Mouse (Mus musculus) neural tube, embryonic 11.5 days (tissue): Measurements from ENCODE around the gene Dnah2. TPM values are rescaled to one million over a fixed set of nuclear protein-coding genes. Genes with fewer than 3 reads are reported as not detected.

Experiments
- ATAC-seq: fragments of 200-750 bp; cut with Nextera tagmentation; 2 replicates; pipeline ENCODE4 v1.8.0; 2017; ENCODE audit warnings: moderate number of reproducible peaks, mild to moderate bottlenecking, moderate TSS enrichment, moderate library complexity; ENCODE audit not compliant: insufficient read depth, low FRiP score, low TSS enrichment
- DNase-seq: peaks from one replicate; pipeline ENCODE4 v3.0.0-alpha.2; 2015; ENCODE audit warnings: low spot score
- H3K27ac ChIP-seq: fragments of 300-500 bp; sonication (generic); 2 replicates; pipeline ENCODE4 v1.5.1; 2014; ENCODE audit warnings: low read depth, mild to moderate bottlenecking, low read length
- H3K27me3 ChIP-seq: fragments of 300-500 bp; sonication (generic); 2 replicates; pipeline ENCODE4 v1.6.1; 2014; ENCODE audit warnings: mild to moderate bottlenecking, low read length, mixed read lengths; ENCODE audit not compliant: control insufficient read depth, insufficient read depth
- H3K36me3 ChIP-seq: fragments of 300-500 bp; sonication (generic); 2 replicates; pipeline ENCODE4 v1.6.1; 2014; ENCODE audit warnings: mild to moderate bottlenecking, low read length, moderate library complexity, mixed read lengths; ENCODE audit not compliant: control insufficient read depth, insufficient read depth
- H3K4me1 ChIP-seq: fragments of 300-500 bp; sonication (generic); 2 replicates; pipeline ENCODE4 v1.6.1; 2014; ENCODE audit warnings: low read length, mixed read lengths; ENCODE audit not compliant: control insufficient read depth, insufficient read depth
- H3K4me2 ChIP-seq: fragments of 300-500 bp; sonication (generic); 2 replicates; pipeline ENCODE4 v1.6.1; 2014; ENCODE audit warnings: low read depth, mild to moderate bottlenecking, moderate library complexity
- H3K4me3 ChIP-seq: fragments of 300-500 bp; sonication (generic); 2 replicates; pipeline ENCODE4 v1.5.1; 2014; ENCODE audit warnings: low read depth, low read length
- H3K9ac ChIP-seq: fragments of 300-500 bp; sonication (generic); 2 replicates; pipeline ENCODE4 v1.6.1; 2014; ENCODE audit warnings: mild to moderate bottlenecking, low read length
- H3K9me3 ChIP-seq: fragments of 300-500 bp; sonication (generic); 2 replicates; pipeline ENCODE4 v1.6.1; 2016; ENCODE audit warnings: low read length; ENCODE audit not compliant: control insufficient read depth
- WGBS: fragments of 180-500 bp; shearing (Covaris S2); extraction: QIAGEN DNeasy Blood & Tissue Kit; methylation state at CpG from one replicate; pipeline ENCODE4 v1.1.7; 2014; 5-methylcytosine and 5-hydroxymethylcytosine counted together
- polyA plus RNA-seq: library from polyadenylated mRNA; unstranded; fragments of >200 nt; fragmentation: Nextera tagmentation; extraction: Ambion mirVana; gene quantifications from 2 replicates; pipeline ENCODE4 v1.2.1, GENCODE M21; 2014

The Dnah2 gene
- polyA plus RNA-seq, result 0.92 and 1.2 TPM in 2 replicates

DNA sequence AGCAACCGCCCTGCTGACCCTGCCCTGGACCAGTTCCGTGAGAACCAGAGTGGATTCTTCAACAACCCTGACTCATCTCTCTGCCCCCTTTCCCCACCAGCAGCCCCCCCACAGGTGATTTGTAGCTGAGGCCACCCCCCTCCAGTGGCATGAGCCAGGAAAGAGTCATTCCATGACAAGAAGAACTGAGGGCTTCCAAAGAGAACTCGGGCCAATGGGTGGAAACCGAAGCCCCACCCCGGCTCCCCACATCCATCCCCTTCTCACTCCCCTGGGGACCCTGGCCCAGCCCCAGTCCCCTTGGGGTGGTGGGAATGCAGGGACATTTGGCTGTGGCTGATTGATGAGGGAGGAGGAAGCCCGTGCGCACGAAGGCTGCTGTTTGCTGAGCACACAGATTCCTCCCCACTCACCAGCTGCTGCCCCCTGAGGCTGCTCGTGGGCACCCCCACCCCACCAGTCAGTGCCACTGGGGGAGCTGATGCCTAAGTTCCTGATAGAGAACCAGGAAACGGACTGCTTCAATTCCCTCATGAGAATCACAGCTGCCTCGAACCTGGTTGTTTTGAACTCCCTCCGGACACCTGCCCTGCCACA is at the start of gene Dnah2:
Gene Dnah2 (minus strand): TSS at position 51 of the 597 bp plus-strand sequence.
- H3K4me1 ChIP-seq, result peaks cover 23% of the 10 kb centered on the region

GRCm38 (mm10) chr11:69594853-69595252 is 45.9 kb upstream of the Dnah2 start:
- no peak for ATAC-seq
- peaks cover 10% of the 10 kb centered on the region for H3K36me3 ChIP-seq
- peaks cover 4% of the 10 kb centered on the region; the same call in 1 of the 2 replicates for H3K4me1 ChIP-seq
- no peak for DNase-seq
- H3K9me3 ChIP-seq, result no peaks in the 10 kb centered on the region
- H3K4me2 ChIP-seq, result no peak overlapping the region
- H3K27me3 ChIP-seq, result no peaks in the 10 kb centered on the region
- WGBS, result 96% methylated on average over 6 of the region's 6 CpGs
- no peak overlapping the region for H3K4me3 ChIP-seq
- no peak overlapping the region for H3K27ac ChIP-seq
- no peak overlapping the region for H3K9ac ChIP-seq

More for the DNA sequence above, at the start of gene Dnah2:
- no peaks in the 10 kb centered on the region for H3K9me3 ChIP-seq
- WGBS, result 39% methylated on average over 12 of the region's 12 CpGs
- no peak within 1 kb of the TSS for H3K9ac ChIP-seq
- ATAC-seq (no peak), DNase-seq (no peak)
- H3K36me3 ChIP-seq, result no peaks in the 10 kb centered on the region
- no peak within 1 kb of the TSS for H3K4me3 ChIP-seq
- no peak within 1 kb of the TSS for H3K27ac ChIP-seq
- no peaks in the 10 kb centered on the region for H3K27me3 ChIP-seq
- no peak within 1 kb of the TSS for H3K4me2 ChIP-seq

DNA sequence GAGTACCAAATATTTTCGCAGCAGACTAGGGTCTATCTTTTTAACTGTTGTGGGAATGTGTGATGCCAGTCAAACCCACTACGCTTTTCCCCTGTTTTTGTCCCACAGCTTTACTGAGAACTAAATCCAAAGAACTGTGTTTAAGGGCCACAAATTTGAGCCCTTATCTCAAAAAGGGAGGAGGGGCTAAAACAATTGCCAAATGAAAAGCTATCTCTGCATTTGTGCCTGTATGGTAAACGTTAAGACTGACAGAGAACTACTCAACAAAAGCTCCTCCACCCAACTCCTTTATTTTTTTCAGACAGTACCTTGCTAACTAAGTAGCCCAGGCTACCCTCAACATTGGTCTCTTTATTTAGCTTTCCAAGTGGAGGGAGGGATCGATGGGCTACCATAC is 43.9 kb upstream of the Dnah2 start:
- H3K4me1 ChIP-seq, result no peaks in the 10 kb centered on the region
- whole genome bisulfite sequencing, result 93% methylated on average over 4 of the region's 4 CpGs
- H3K36me3 ChIP-seq, result peaks cover 24% of the 10 kb centered on the region
- ATAC-seq (no peak), DNase-seq (no peak)
- no peaks in the 10 kb centered on the region for H3K9me3 ChIP-seq
- H3K4me3 ChIP-seq, result no peak overlapping the region
- no peak overlapping the region for H3K9ac ChIP-seq
- no peak overlapping the region for H3K27ac ChIP-seq
- H3K27me3 ChIP-seq, result no peaks in the 10 kb centered on the region
- no peak overlapping the region for H3K4me2 ChIP-seq

DNA sequence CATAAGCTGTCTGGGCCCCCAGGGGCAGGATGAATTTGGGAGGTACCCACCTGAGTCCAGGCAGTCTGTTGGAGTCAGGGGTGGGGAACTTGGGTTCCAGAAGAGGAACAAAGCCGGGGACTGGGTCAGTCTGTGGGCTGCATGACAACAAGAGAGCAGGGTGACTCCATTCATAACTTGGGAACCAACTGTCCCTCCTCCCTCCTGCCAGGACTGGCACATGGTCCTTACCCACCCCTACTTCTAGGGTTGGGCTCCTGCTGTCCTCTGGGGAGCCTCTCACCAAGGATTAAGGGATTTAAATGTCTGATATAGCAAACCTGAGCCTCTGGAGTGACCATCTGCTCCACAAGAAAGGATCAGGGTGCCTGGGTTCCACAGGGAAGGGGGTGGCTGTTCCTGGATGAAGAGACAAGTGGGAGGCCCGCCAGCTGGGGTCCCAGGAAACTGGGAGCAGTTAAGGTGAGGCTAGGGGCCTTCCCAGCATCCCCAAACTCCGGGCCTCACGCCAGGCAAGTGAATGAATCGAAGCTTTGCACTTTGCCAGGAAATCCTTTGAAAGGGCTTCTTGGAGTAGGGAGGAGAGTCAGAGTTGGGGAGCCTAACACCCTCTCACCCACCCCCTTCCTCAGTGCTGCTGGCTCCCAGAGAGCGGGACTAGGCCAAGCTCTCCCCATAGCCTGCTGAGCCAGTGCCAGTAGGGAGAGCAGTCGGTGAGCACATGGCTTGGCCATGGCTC is 43.2 kb upstream of the Dnah2 start:
- H3K4me2 ChIP-seq, result no peak overlapping the region
- no peak overlapping the region for H3K4me3 ChIP-seq
- H3K36me3 ChIP-seq, result peaks cover 28% of the 10 kb centered on the region
- no peak overlapping the region for H3K27ac ChIP-seq
- no peak for ATAC-seq
- no peaks in the 10 kb centered on the region for H3K4me1 ChIP-seq
- no peaks in the 10 kb centered on the region for H3K27me3 ChIP-seq
- H3K9me3 ChIP-seq, result no peaks in the 10 kb centered on the region
- no peak for DNase-seq
- H3K9ac ChIP-seq, result no peak overlapping the region
- WGBS, result 84% methylated on average over 7 of the region's 7 CpGs

GRCm38 (mm10) chr11:69591424-69591823 is 42.5 kb upstream of the Dnah2 start:
- no peaks in the 10 kb centered on the region for H3K9me3 ChIP-seq
- no peak overlapping the region for H3K27ac ChIP-seq
- H3K27me3 ChIP-seq, result no peaks in the 10 kb centered on the region
- H3K4me1 ChIP-seq, result no peaks in the 10 kb centered on the region
- ATAC-seq, result no peak
- no peak for DNase-seq
- no peak overlapping the region for H3K4me2 ChIP-seq
- H3K36me3 ChIP-seq, result peaks cover 28% of the 10 kb centered on the region
- 80% methylated on average over 3 of the region's 3 CpGs for WGBS
- no peak overlapping the region for H3K9ac ChIP-seq
- no peak overlapping the region for H3K4me3 ChIP-seq

GRCm38 (mm10) chr11:69590622-69591021 is 41.7 kb upstream of the Dnah2 start:
- ATAC-seq (no peak), DNase-seq (no peak)
- no peak overlapping the region for H3K4me2 ChIP-seq
- no peaks in the 10 kb centered on the region for H3K27me3 ChIP-seq
- H3K9ac ChIP-seq, result no peak overlapping the region
- H3K9me3 ChIP-seq, result no peaks in the 10 kb centered on the region
- no peak overlapping the region for H3K27ac ChIP-seq
- no peak overlapping the region for H3K4me3 ChIP-seq
- 96% methylated on average over 8 of the region's 8 CpGs for WGBS
- peaks cover 28% of the 10 kb centered on the region for H3K36me3 ChIP-seq
- H3K4me1 ChIP-seq, result no peaks in the 10 kb centered on the region

- Histone ChIP-seq H3K4me3 (no peak overlapping the region), H3K4me2 (no peak overlapping the region), H3K9me3 (no peaks in the 10 kb centered on the region), H3K9ac (no peak overlapping the region), H3K36me3 (peaks cover 28% of the 10 kb centered on the region), H3K4me1 (no peaks in the 10 kb centered on the region), H3K27ac (no peak overlapping the region), H3K27me3 (no peaks in the 10 kb centered on the region)
- 96% methylated on average over 22 of the region's 22 CpGs for WGBS
- DNase-seq (no peak), ATAC-seq (no peak)
These were observed 40.4 kb upstream of the Dnah2 start for GRCm38 (mm10) chr11:69589207-69589834.

- Histone ChIP-seq H3K4me3 (no peak overlapping the region), H3K9me3 (no peaks in the 10 kb centered on the region), H3K9ac (no peak overlapping the region), H3K4me1 (peaks cover 4% of the 10 kb centered on the region; the same call in 1 of the 2 replicates), H3K36me3 (peaks cover 26% of the 10 kb centered on the region), H3K27me3 (no peaks in the 10 kb centered on the region), H3K4me2 (no peak overlapping the region), H3K27ac (no peak overlapping the region)
- no peak for ATAC-seq
- DNase-seq, result no peak
- WGBS, result 82% methylated on average over 7 of the region's 7 CpGs
These were observed 36.9 kb upstream of the Dnah2 start for GRCm38 (mm10) chr11:69585718-69586325.
